Mouse (Mus musculus) embryonic stem cell, embryonic (primary cell): ENCODE results near the gene Hes2.

Experiments used
- CTCF ChIA-PET, 4 experiments: fragments of 300-600 bp in 2 of 4; fragments of 350-600 bp in 2 of 4; sonication (Branson Sonifier 250); formaldehyde crosslinking; loops; one replicate each; lab custom pipeline; 2022; ENCODE audit warnings: inconsistent platforms in 2 of 4; lab: Charles Lee
- POLR2A ChIA-PET, 4 experiments: fragments of 300-600 bp in 2 of 4; fragments of 350-600 bp in 2 of 4; sonication (Branson Sonifier 250); formaldehyde crosslinking; loops; one replicate each; lab custom pipeline; 2022; ENCODE audit warnings: antibody characterized with exemption in 4 of 4, inconsistent platforms in 1 of 4; lab: Charles Lee

The Hes2 gene

GRCm38 (mm10) chr4:152126026-152126920 is 32.4 kb upstream of the Hes2 start:
- ChIA-PET POLR2A (interaction anchor here (0.5 to 14.9 kb wide), 19 partner anchors 5 to 117 kb away, joined by 3 to 136 read pairs (median 4); partner anchors contain the start of genes Tnfrsf25 (in 2 of the 4), Acot7 (in 1 of the 4) and Nol9 (in 1 of the 4)), CTCF (interaction anchor here (0.6 to 12.9 kb wide), 27 partner anchors 7 to 193 kb away, joined by 3 to 230 read pairs (median 5); partner anchors contain the start of genes Tnfrsf25 (in 3 of the 4) and Rnf207 (in 1 of the 4))

GRCm38 (mm10) chr4:152127884-152128283 is 30.8 kb upstream of the Hes2 start:
- CTCF ChIA-PET, result interaction anchor here in 3 of 4 experiments (0.7 to 12.9 kb wide), 10 partner anchors 5 to 202 kb away, joined by 3 to 230 read pairs (median 4); partner anchors contain the start of gene Tnfrsf25 (in 1 of the 3)
- POLR2A ChIA-PET, result interaction anchor here in 3 of 4 experiments (0.9 to 13.9 kb wide), 9 partner anchors 8 to 40 kb away, joined by 3 to 136 read pairs (median 3); partner anchors contain the start of genes Hes2 (in 1 of the 3) and Tnfrsf25 (in 1 of the 3)

DNA sequence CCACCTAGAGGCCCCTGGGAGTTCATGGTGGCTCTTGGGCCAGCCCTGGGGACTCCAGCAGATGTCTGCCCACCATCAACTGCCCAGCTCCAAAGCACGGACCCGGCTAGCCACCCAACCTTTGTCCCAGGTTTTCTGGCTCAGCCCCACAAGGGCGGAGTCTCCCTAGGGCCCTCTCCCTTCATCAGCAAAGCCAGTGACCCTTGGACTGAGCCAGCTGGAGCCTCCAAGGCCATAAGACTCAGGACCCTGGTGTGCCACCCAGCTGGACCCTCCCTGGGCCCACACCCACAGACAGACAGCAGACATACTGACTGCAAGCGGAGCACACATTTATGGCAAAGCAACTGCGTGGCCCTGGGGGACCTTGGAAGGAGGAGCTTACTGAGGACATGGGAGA is 29.9 kb upstream of the Hes2 start:
- ChIA-PET POLR2A (interaction anchor here in 3 of 4 experiments (0.6 to 13.9 kb wide), 8 partner anchors 9 to 177 kb away, joined by 3 to 136 read pairs (median 3); partner anchors contain the start of genes Hes2 (in 1 of the 3) and Tnfrsf25 (in 1 of the 3)), CTCF (interaction anchor here in 3 of 4 experiments (0.5 to 11.9 kb wide), 13 partner anchors 7 to 221 kb away, joined by 3 to 230 read pairs (median 3); partner anchors contain the start of gene Tnfrsf25 (in 1 of the 3))

DNA sequence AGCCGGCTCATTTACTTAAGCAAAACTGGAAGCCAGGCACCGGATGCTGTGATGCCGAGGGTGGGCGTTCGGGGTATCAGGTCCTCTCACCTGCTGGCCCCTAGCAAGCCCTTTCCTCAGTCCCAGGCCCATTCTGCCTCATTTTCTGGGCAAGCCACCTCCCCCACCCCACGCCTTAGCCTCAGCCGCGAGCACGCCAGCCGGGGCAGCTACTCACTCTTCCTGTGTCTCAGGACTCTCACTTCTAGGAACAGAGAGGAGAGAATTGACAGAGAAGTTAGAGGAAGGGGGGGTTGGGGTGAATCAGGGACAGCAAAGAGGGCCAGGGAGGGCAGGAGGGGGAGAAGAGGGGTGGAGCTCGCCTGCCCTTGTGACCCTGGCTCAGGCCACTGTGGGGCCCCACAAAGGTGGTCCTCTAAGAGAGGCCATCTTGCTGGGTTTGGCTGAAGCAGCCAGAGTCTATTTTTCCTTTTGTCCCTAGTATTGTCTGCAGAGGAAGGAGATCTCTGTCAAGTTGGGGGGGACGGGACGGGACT is 29.2 kb upstream of the Hes2 start:
- CTCF ChIA-PET, result interaction anchor here (0.5 to 11.9 kb wide), 17 partner anchors 8 to 220 kb away, joined by 3 to 230 read pairs (median 7); partner anchors contain the start of genes Dnajc11 (in 1 of the 4) and Tnfrsf25 (in 1 of the 4)
- POLR2A ChIA-PET, result interaction anchor here in 2 of 4 experiments (0.6 to 13.9 kb wide), 9 partner anchors 9 to 794 kb away, joined by 3 to 136 read pairs (median 4); partner anchors contain the start of genes Rpl22 (in 1 of the 2) and Tnfrsf25 (in 1 of the 2)

- POLR2A ChIA-PET, result interaction anchor here (0.6 to 13.9 kb wide), 30 partner anchors 8 to 229 kb away, joined by 3 to 136 read pairs (median 3); partner anchors contain the start of genes Espn (in 2 of the 4), Tnfrsf25 (in 2 of the 4), Rpl22 (in 1 of the 4) and Thap3 (in 1 of the 4)
- CTCF ChIA-PET, result interaction anchor here (0.5 to 11.9 kb wide), 50 partner anchors 8 to 400 kb away, joined by 3 to 230 read pairs (median 5); partner anchors contain the start of genes Tnfrsf25 (in 2 of the 4), Camta1 (in 1 of the 4), Dnajc11 (in 1 of the 4) and Espn (in 1 of the 4)
Measured at GRCm38 (mm10) chr4:152130771-152131653, 27.7 kb upstream of the Hes2 start.

DNA sequence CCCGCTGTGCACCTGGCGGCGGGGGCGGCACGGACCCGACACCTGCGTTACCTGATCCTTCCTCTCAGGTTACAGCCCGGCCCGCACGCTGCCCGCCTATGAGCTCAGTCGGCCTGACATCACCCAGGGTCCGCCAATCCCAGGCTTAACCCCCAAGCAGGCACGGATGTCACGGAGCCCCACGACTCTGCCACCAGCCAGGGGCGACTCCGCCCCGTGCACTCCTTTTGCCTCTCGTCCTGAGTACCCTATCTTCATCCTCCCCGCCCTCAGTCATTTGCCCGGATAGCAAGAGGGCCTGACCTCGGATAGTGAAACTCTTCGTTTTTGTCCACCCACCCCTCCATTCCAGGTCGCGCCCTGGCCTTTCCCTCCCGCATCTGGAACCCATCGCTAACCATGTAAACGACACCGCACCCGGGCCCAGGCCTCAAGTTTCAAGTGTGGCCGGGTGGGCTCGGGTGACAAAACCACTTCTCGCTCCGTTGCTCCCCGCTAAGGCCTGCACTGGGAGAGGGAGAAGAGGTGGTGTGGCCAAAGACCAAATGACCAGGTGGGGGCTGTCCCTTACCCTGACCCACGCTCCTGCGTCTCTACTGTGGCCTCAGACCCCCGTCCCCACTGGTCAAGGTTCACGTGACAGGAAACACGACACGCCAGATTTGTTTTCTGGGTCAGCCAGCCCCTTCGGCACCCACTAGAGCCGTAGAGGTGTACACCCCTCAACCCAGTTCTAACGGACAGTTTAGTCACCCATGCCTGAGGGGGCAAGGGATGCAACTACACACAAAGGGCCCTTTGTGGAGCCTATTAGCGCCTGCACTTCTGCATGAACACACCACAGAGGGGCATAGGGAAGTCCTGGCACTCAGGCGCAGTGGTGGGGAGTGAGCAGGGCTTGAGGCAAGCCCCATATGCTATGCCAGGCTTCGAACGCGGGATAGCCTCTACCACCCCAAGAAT is 26.6 kb upstream of the Hes2 start:
- ChIA-PET CTCF (interaction anchor here (0.6 to 11.9 kb wide), 42 partner anchors 8 to 345 kb away, joined by 3 to 230 read pairs (median 5); partner anchors contain the start of genes Tnfrsf25 (in 2 of the 4), Camta1 (in 1 of the 4), Espn (in 1 of the 4) and Hes2 (in 1 of the 4)), POLR2A (interaction anchor here (0.8 to 13.9 kb wide), 23 partner anchors 11 to 228 kb away, joined by 3 to 136 read pairs (median 3); partner anchors contain the start of genes Espn (in 2 of the 4), Tnfrsf25 (in 2 of the 4) and Thap3 (in 1 of the 4))

GRCm38 (mm10) chr4:152132772-152133169 is 25.9 kb upstream of the Hes2 start:
- ChIA-PET POLR2A (interaction anchor here (1.0 to 13.9 kb wide), 8 partner anchors 11 to 32 kb away, joined by 3 to 136 read pairs (median 6); partner anchors contain the start of genes Espn (in 1 of the 4) and Tnfrsf25 (in 1 of the 4)), CTCF (interaction anchor here (0.6 to 11.9 kb wide), 14 partner anchors 9 to 942 kb away, joined by 3 to 230 read pairs (median 4); partner anchors contain the start of gene Tnfrsf25 (in 1 of the 4))

DNA sequence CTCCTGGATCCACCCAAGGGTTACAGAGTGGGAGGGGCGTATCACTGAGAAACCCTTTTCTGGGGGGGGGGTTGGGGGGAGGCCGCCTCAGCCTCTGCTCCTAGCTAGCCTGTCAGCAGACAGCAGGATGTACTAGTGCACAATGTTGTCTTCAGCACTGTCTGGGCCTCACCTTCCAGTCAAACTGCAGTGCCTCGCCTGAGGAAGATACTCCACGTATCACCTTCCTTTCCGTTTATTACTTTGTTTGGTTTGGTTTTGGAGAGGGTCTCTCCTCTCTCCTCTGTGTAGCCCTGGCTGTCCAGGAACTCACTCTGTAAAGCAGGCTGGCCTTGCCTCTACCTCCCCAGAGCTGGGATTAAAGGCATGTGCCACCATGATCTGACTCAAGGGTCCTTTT is 25.5 kb upstream of the Hes2 start:
- CTCF ChIA-PET, result interaction anchor here (0.6 to 11.9 kb wide), 29 partner anchors 9 to 943 kb away, joined by 3 to 230 read pairs (median 5); partner anchors contain the start of genes Hes2 (in 1 of the 4), Nol9 (in 1 of the 4) and Tnfrsf25 (in 1 of the 4)

GRCm38 (mm10) chr4:152134507-152134906 is 24.2 kb upstream of the Hes2 start:
- CTCF ChIA-PET, result interaction anchor here (0.5 to 11.9 kb wide), 75 partner anchors 8 to 1987 kb away, joined by 3 to 230 read pairs (median 4); partner anchors contain the start of genes Rnf207 (in 2 of the 4), Tnfrsf25 (in 2 of the 4), Acot7 (in 1 of the 4) and Espn (in 1 of the 4)

More for the DNA sequence above, 25.5 kb upstream of the Hes2 start:
- POLR2A ChIA-PET, result interaction anchor here (0.6 to 13.9 kb wide), 13 partner anchors 8 to 159 kb away, joined by 3 to 136 read pairs (median 4); partner anchors contain the start of genes Espn (in 1 of the 4), Hes3 (in 1 of the 4) and Tnfrsf25 (in 1 of the 4)

GRCm38 (mm10) chr4:152135363-152135762 is 23.3 kb upstream of the Hes2 start:
- POLR2A ChIA-PET, result interaction anchor here in 2 of 4 experiments (1.6 to 13.9 kb wide), 2 partner anchors 16 to 18 kb away, joined by 4 to 136 read pairs; partner anchors contain the start of gene Tnfrsf25 (in 1 of the 2)
- CTCF ChIA-PET, result interaction anchor here (0.7 to 11.9 kb wide), 22 partner anchors 9 to 411 kb away, joined by 3 to 230 read pairs (median 6); partner anchors contain the start of genes Espn (in 1 of the 4), Kcnab2 (in 1 of the 4) and Tnfrsf25 (in 1 of the 4)

More at GRCm38 (mm10) chr4:152134507-152134906, 24.2 kb upstream of the Hes2 start:
- POLR2A ChIA-PET, result interaction anchor here (0.6 to 13.9 kb wide), 22 partner anchors 8 to 104 kb away, joined by 3 to 136 read pairs (median 4); partner anchors contain the start of genes Espn (in 1 of the 4) and Tnfrsf25 (in 1 of the 4)

DNA sequence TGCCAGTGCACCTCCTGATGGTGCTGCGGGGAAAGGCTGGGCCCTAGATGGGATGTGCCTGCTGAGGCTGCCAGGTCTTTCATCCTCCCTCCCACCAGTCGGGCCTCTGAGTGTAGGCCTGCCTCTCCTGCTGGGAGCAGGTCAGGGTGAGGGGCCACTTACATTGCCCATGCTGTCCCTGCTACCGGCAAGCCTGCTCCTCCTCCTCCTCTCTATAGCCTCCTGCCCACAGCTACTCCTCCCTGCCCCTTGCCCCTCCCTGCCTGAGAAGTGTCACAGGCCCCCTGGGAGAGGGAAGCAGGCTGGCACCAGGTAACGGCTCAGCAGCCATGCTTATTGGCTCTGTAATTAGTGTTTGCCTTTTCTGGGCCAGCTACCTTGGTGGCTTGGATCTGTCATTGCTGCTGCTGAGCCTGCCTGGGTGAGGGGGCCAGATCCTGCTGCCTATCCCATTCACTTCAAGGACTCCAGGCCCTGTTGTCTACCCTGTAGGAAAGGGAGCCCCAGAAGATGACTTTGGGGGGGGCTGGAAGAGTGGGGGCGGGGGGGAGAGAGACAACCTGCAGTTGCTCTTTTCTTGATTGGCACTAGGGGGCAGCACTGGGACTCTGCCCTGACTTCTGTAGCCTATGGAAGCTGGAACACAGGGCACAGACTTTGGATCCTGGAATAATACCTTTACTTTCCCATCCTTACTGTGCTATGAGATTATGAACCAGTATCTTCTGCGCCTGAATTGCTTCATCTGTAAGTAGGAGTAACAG is 22.4 kb upstream of the Hes2 start:
- CTCF ChIA-PET, result interaction anchor here (0.5 to 11.9 kb wide), 92 partner anchors 8 to 1992 kb away, joined by 3 to 230 read pairs (median 4); partner anchors contain the start of genes Espn (in 2 of the 4), Camta1 (in 1 of the 4), Dnajc11 (in 1 of the 4) and Klhl21 (in 1 of the 4)
- POLR2A ChIA-PET, result interaction anchor here in 2 of 4 experiments (0.5 to 13.9 kb wide), 12 partner anchors 11 to 1092 kb away, joined by 3 to 136 read pairs (median 4); partner anchors contain the start of genes Espn (in 1 of the 2), Per3 (in 1 of the 2), Phf13 (in 1 of the 2) and Rnf207 (in 1 of the 2)

DNA sequence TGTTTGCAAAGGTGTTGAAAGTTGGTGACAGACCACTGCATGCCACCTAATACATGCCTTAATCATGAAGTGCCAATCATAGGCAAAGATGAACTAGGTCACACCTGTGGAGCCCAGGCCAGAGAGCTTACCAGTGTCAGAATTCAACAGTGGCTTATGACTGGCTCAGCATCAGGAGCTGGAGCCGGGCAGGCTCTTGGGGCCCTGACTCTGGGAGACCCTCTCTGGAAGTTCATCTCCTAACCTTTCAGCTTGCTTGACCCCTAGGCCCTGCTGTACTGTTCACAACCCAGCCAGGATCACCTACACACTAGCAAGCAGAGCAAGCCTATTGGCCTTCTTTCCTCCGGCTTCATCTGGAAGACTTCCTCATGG is 21.8 kb upstream of the Hes2 start:
- POLR2A ChIA-PET, result interaction anchor here in 2 of 4 experiments (0.5 to 13.9 kb wide), 12 partner anchors 11 to 1093 kb away, joined by 3 to 136 read pairs (median 4); partner anchors contain the start of genes Espn (in 1 of the 2), Per3 (in 1 of the 2), Phf13 (in 1 of the 2) and Rnf207 (in 1 of the 2)
- CTCF ChIA-PET, result interaction anchor here (0.5 to 11.9 kb wide), 75 partner anchors 8 to 1993 kb away, joined by 3 to 230 read pairs (median 4); partner anchors contain the start of genes Espn (in 2 of the 4), Camta1 (in 1 of the 4), Klhl21 (in 1 of the 4) and Nol9 (in 1 of the 4)
